Mouse (Mus musculus): ENCODE results near the gene 4930550L24Rik. TPM values are rescaled to one million over a fixed set of nuclear protein-coding genes. Genes with fewer than 3 reads are reported as not detected.

The 4930550L24Rik gene
- not detected for total RNA-seq (2021)
- long read RNA-seq, experiment 1 = 0 reads
- long read RNA-seq, experiment 2 = 0 reads

GRCm38 (mm10) chrX:58909060-58909459, at the start of gene 4930550L24Rik:
Gene 4930550L24Rik (plus strand): TSS chrX:58909360.
- no peak for DNase-seq (ENCODE audit: low spot score in 2 of 2)

GRCm38 (mm10) chrX:58900753-58901152, 8.4 kb upstream of the 4930550L24Rik start:
- DNase-seq (ENCODE audit: low spot score in 2 of 2) = no peak

GRCm38 (mm10) chrX:58967969-58968368, 58.8 kb downstream of the 4930550L24Rik start:
- DNase-seq (ENCODE audit: low spot score in 2 of 2) = no peak
